ENCODE assay signal across 10 mouse cellular contexts in genomic region chr5:103659571-103659970, GRCm38 (mm10). TPM values are rescaled to one million over a fixed set of nuclear protein-coding genes. Genes with fewer than 3 reads are reported as not detected.
A peak's percentile ranks its signal among the peaks of the same experiment; 100 is the strongest.
DNase-seq lines count a peak whose midpoint lies in the region; ATAC-seq lines count a peak whose summit lies in the region.
"Had no signal": no experiment of that assay in that cellular context is flagged by ENCODE, and none has a peak within 500 bp of the region (broad histone marks: within the 10 kb centered on the region; RNA-seq: fewer than 3 reads in every experiment).

No protein-coding gene starts in this region.

- H3K27me3 ChIP-seq in midbrain, embryonic 11.5 days (ENCODE audit: control insufficient read depth, insufficient read depth, low read length) = no peaks in the 10 kb centered on the region
- no peaks in the 10 kb centered on the region for H3K27me3 ChIP-seq in midbrain, embryonic 16.5 days (ENCODE audit: control insufficient read depth, insufficient read depth, low read depth, low read length)
- H3K27me3 ChIP-seq: embryonic facial prominence, embryonic 15.5 days had no signal

- H3K4me1 ChIP-seq in midbrain, embryonic 11.5 days (ENCODE audit: control insufficient read depth, insufficient read depth, low read length) = no peaks in the 10 kb centered on the region
- H3K4me1 ChIP-seq in midbrain, embryonic 16.5 days (ENCODE audit: control insufficient read depth, insufficient read depth, low read length) = no peaks in the 10 kb centered on the region
- H3K4me1 ChIP-seq: limb, embryonic 13.5 days had no signal

- H3K9ac ChIP-seq in midbrain, embryonic 11.5 days (ENCODE audit: low read length) = no peak overlapping the region
- no peak overlapping the region for H3K9ac ChIP-seq in midbrain, embryonic 16.5 days (ENCODE audit: low read depth, low read length)
- H3K9ac ChIP-seq: embryonic facial prominence, embryonic 15.5 days; limb, embryonic 13.5 days had no signal

- 36% methylated on average over 3 of the region's 3 CpGs for WGBS in midbrain, embryonic 11.5 days
- WGBS in midbrain, embryonic 16.5 days = 30% methylated on average over 3 of the region's 3 CpGs

- H3K4me3 ChIP-seq in midbrain, embryonic 11.5 days (ENCODE audit: low read depth, low read length) = no peak overlapping the region
- no peak overlapping the region for H3K4me3 ChIP-seq in midbrain, embryonic 16.5 days (ENCODE audit: low read depth, low read length)
- H3K4me3 ChIP-seq: embryonic facial prominence, embryonic 15.5 days; limb, embryonic 13.5 days had no signal

- no peaks in the 10 kb centered on the region for H3K36me3 ChIP-seq in midbrain, embryonic 11.5 days (ENCODE audit: control insufficient read depth, insufficient read depth, low read length)
- H3K36me3 ChIP-seq in midbrain, embryonic 16.5 days (ENCODE audit: control insufficient read depth, insufficient read depth, low read length) = no peaks in the 10 kb centered on the region
- H3K36me3 ChIP-seq: embryonic facial prominence, embryonic 15.5 days; limb, embryonic 13.5 days had no signal

- H3K27ac ChIP-seq in midbrain, embryonic 11.5 days (ENCODE audit: low read depth, low read length) = no peak overlapping the region
- no peak overlapping the region for H3K27ac ChIP-seq in midbrain, embryonic 16.5 days (ENCODE audit: low read length)
- H3K27ac ChIP-seq: embryonic facial prominence, embryonic 15.5 days; limb, embryonic 13.5 days had no signal

- H3K4me2 ChIP-seq in midbrain, embryonic 11.5 days = no peak overlapping the region
- no peak overlapping the region for H3K4me2 ChIP-seq in midbrain, embryonic 16.5 days (ENCODE audit: low read length)
- H3K4me2 ChIP-seq: embryonic facial prominence, embryonic 15.5 days; limb, embryonic 13.5 days had no signal

- DNase-seq in heart, adult 18-20 months = peak; percentile 39 to 77
- no peak for DNase-seq in heart, adult 11 months
- peak; percentile 94 for DNase-seq in midbrain, embryonic 11.5 days (ENCODE audit: low spot score, missing footprints)
- DNase-seq in adipocyte (ENCODE audit: low spot score) = peak; percentile 89
- DNase-seq in lung, postnatal 25 days (ENCODE audit: low spot score) = peak; percentile 54
- DNase-seq in adrenal gland, adult 8-10 months = no peak
- DNase-seq in spleen, postnatal 14 days (ENCODE audit: low spot score in 2 of 2) = no peak

- no peak for ATAC-seq in midbrain, embryonic 11.5 days (ENCODE audit: low FRiP score)
- ATAC-seq in midbrain, embryonic 16.5 days = no peak

- no peaks in the 10 kb centered on the region for H3K9me3 ChIP-seq in midbrain, embryonic 11.5 days (ENCODE audit: control insufficient read depth, low read length)
- H3K9me3 ChIP-seq in midbrain, embryonic 16.5 days (replicated peaks; ENCODE audit: control insufficient read depth, low read length, poor library complexity, severe bottlenecking) = no peaks in the 10 kb centered on the region
- H3K9me3 ChIP-seq: embryonic facial prominence, embryonic 15.5 days; limb, embryonic 13.5 days had no signal

RNA-seq across cellular contexts. Expression of gene 1700016H13Rik, which starts 3.8 kb away (rescaled TPM):
- not detected for total RNA-seq in heart, adult 18-20 months (2021)
- polyA plus RNA-seq in midbrain, embryonic 11.5 days (2014; fragmentation: Nextera tagmentation; extraction: Ambion mirVana) = 0.25 TPM in 1 of 2 replicates, not detected in the other
- polyA plus RNA-seq in midbrain, embryonic 16.5 days (2015; fragmentation: Nextera tagmentation; extraction: Ambion mirVana) = 0.29 and 0.34 TPM in 2 replicates
- not detected for total RNA-seq in adrenal gland, adult 8-10 months (2022)
- polyA plus RNA-seq: limb, embryonic 13.5 days had no signal

RNA-seq across cellular contexts. Expression of gene Slc10a6, which starts 30.4 kb away (rescaled TPM):
- total RNA-seq in heart, adult 18-20 months (2021) = 10 to 100 TPM in 1 of 2 experiments, 1 to 10 TPM in 1; 8.2 to 10.1 TPM
- 0.08 and 0.10 TPM in 2 replicates for polyA plus RNA-seq in midbrain, embryonic 11.5 days (2014; fragmentation: Nextera tagmentation; extraction: Ambion mirVana)
- polyA plus RNA-seq in midbrain, embryonic 16.5 days (2015; fragmentation: Nextera tagmentation; extraction: Ambion mirVana) = 0.16 and 0.39 TPM in 2 replicates
- total RNA-seq in adrenal gland, adult 8-10 months (2022) = 1 to 10 TPM; 1.2 to 3.6 (median 1.9) TPM
- polyA plus RNA-seq: limb, embryonic 13.5 days had no signal

RNA-seq across cellular contexts. Expression of gene Aff1, which starts 32.6 kb away (rescaled TPM):
- 10 to 100 TPM; 41.7 to 55.7 TPM for total RNA-seq in heart, adult 18-20 months (2021)
- polyA plus RNA-seq in midbrain, embryonic 11.5 days (2014; fragmentation: Nextera tagmentation; extraction: Ambion mirVana) = 4.9 and 5.9 TPM in 2 replicates
- polyA plus RNA-seq in midbrain, embryonic 16.5 days (2015; fragmentation: Nextera tagmentation; extraction: Ambion mirVana) = 1.2 and 2.1 TPM in 2 replicates
- 10 to 100 TPM; 44.1 to 57.5 (median 51.0) TPM for total RNA-seq in adrenal gland, adult 8-10 months (2022)

Comparison
In these comparisons a context has a peak if more than half of its experiments do, and no peak if none do; other contexts are left out.
1. DNase-seq: peak in heart, adult 18-20 months (2 of 2), midbrain, embryonic 11.5 days (single experiment), adipocyte (single experiment) and lung, postnatal 25 days (single experiment); none in heart, adult 11 months (single experiment), adrenal gland, adult 8-10 months (single experiment) and spleen, postnatal 14 days (0 of 2).